Mouse (Mus musculus): ENCODE measurements around the gene Tsc1. TPM values are rescaled to one million over a fixed set of nuclear protein-coding genes. Genes with fewer than 3 reads are reported as not detected.

The Tsc1 gene
- polyA plus RNA-seq (2015; fragmentation: Nextera tagmentation; extraction: Ambion mirVana): 31.7 and 32.4 TPM in 2 replicates

DNA sequence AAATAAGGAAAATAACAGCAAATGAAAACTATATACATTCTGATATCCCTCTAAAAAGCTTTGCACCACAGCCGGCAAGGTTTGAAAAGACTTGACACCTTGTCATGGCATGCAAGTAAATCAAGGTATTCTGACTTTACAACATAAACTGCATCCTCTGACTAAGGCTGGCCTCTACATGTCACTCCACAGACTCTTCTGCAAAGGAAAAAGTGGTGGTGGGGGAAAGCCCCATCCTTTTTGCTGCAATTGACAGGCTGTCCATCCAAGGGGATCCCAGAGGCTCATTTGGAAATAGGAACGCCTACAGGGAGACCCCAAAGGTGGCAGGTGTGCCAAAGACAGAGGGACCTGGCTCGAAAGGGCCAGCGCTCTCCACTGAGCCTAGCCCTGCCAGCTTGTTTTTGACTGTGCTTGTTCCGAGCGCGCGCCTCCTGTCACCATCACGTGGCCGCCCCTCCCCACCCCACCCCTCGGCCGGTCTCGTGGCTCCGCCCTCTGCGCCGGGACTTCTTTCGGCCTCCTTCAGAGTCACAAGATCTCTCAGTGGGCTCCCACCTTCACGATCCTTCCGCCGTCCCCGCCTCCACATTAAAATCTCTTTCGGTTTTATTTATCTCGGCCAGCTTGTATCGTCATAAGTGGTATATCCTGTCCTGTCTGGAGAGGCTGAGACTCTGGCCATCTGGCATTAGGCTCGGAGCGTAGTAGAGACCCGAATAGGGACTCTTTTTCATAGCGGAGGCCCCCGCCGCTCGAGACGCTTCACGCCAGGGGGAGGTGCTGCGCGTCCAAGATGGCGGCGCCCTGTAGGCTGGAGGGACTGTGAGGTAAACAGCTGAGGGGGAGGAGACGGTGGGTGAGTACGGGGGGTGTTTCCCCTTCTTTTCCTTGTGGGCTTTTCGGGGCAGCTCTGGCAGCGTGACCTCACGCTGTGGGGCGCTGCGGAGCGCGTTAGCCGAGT lies at the start of gene Tsc1:
Gene Tsc1, plus strand, starts transcription at position 768 of the 964 bp plus-strand sequence.
- Histone ChIP-seq H3K4me1 (replicated peaks) (peaks cover 35% of the 10 kb centered on the region), H3K4me2 (peak within 1 kb of the TSS; percentile 83), H3K9ac (peak within 1 kb of the TSS; percentile 91), H3K27ac (replicated peaks) (peak within 1 kb of the TSS; percentile 95), H3K27me3 (no peaks in the 10 kb centered on the region), H3K36me3 (no peaks in the 10 kb centered on the region), H3K9me3 (no peaks in the 10 kb centered on the region), H3K4me3 (peak within 1 kb of the TSS; percentile 92)
- ATAC-seq (ENCODE audit: low FRiP score, low read depth): peak; percentile 94
- 2% methylated on average over 45 of the region's 47 CpGs for WGBS

DNA sequence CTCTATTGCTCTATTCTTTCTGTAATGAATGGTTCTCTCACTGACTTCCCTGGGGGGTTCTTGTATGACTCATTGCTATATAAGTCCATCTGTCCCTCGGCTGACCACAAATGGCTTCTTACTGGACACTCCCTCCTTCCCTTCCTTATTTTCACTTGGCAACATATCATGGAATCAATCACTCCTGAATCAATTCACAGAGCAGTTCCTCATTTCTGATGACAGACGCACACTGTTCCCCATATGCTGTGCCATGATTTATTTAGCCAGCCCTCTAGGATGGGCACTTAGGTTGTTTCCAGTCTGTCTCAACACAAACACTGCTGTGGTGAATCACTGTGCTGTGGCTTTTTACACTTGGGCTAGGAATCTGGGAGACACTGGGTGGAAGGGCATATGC lies 49.5 kb upstream of the Tsc1 start:
- no peak overlapping the region for H3K4me2 ChIP-seq
- H3K4me3 ChIP-seq: no peak overlapping the region
- ATAC-seq (ENCODE audit: low FRiP score, low read depth): no peak
- no peaks in the 10 kb centered on the region for H3K36me3 ChIP-seq
- peaks cover 3% of the 10 kb centered on the region; the same call in 1 of the 2 replicates for H3K27me3 ChIP-seq
- H3K9ac ChIP-seq: no peak overlapping the region
- 65% methylated on average over 2 of the region's 2 CpGs for WGBS
- H3K9me3 ChIP-seq: no peaks in the 10 kb centered on the region
- no peaks in the 10 kb centered on the region for H3K4me1 ChIP-seq (replicated peaks)
- no peak overlapping the region for H3K27ac ChIP-seq (replicated peaks)

DNA sequence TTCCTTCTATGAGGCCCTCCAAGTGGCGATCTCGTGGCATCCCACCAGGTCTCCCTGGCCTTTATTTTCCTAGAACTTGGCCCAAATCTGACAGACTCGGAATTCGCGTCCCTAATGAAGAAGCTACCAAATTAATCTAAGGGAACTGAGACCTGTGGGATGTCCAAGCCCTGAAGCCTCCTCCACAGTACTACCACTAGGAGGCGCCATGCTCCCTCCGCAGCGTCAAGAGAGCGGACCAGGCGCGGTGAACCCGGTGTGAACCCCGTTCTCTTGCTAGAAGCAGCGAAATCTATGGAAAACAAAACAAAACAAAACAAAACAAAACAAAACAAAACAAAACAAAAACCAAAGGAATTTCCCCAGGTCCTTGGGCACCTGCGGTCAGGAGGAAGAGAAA lies 48.2 kb upstream of the Tsc1 start:
- no peak overlapping the region for H3K4me2 ChIP-seq
- H3K4me1 ChIP-seq (replicated peaks): no peaks in the 10 kb centered on the region
- no peaks in the 10 kb centered on the region for H3K36me3 ChIP-seq
- H3K27me3 ChIP-seq: peaks cover 3% of the 10 kb centered on the region; the same call in 1 of the 2 replicates
- no peak for ATAC-seq (ENCODE audit: low FRiP score, low read depth)
- H3K9me3 ChIP-seq: no peaks in the 10 kb centered on the region
- WGBS: 9% methylated on average over 15 of the region's 15 CpGs
- H3K4me3 ChIP-seq: no peak overlapping the region
- H3K27ac ChIP-seq (replicated peaks): no peak overlapping the region
- no peak overlapping the region for H3K9ac ChIP-seq

DNA sequence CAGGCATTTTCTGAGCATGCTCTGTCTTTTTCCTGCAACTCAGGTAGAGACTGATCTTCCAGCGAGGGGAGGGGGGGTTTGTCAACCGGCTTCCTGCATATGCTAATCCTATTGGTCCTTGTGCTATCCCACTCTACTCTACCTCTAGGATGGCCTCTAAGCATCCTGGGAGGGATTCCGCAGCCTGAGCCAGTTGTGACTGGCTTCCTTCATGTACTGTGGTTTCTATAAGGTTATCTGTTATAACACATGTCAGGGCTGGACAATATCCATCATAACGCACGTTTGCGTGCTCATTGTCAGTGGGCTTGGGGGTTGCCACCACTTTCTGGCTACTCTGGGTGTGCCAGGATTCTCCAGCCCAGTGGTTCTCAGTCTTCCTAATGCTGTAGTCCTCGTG lies 45.0 kb upstream of the Tsc1 start:
- ATAC-seq (ENCODE audit: low FRiP score, low read depth): no peak
- no peak overlapping the region for H3K4me3 ChIP-seq
- H3K27me3 ChIP-seq: peaks cover 3% of the 10 kb centered on the region; the same call in 1 of the 2 replicates
- H3K27ac ChIP-seq (replicated peaks): no peak overlapping the region
- H3K36me3 ChIP-seq: no peaks in the 10 kb centered on the region
- 87% methylated on average over 7 of the region's 7 CpGs for WGBS
- H3K4me1 ChIP-seq (replicated peaks): no peaks in the 10 kb centered on the region; the same call in 1 of the 2 replicates
- no peak overlapping the region for H3K9ac ChIP-seq
- H3K4me2 ChIP-seq: no peak overlapping the region
- no peaks in the 10 kb centered on the region for H3K9me3 ChIP-seq

DNA sequence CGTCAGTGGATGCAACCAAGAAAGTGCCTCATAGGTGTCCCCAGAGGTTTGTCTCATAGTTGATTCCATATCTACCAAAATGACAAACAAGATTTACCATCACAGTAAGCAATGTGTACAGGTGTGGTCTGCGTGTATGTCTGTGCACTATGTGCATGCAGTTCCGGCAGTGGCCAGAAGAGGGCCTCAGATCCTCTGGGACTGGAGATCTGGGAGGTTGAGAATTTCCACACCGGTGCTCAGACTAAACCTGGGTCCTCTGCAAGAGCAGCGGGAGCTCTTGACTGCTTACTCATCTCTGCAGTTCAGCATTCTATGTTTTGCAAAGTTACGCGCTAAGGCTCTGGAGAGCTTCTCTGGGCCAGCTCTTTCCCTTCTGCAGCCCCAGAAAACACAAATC lies 44.0 kb upstream of the Tsc1 start:
- no peaks in the 10 kb centered on the region for H3K9me3 ChIP-seq
- WGBS: 92% methylated on average over 7 of the region's 7 CpGs
- H3K27ac ChIP-seq (replicated peaks): no peak overlapping the region
- H3K9ac ChIP-seq: no peak overlapping the region
- no peak for ATAC-seq (ENCODE audit: low FRiP score, low read depth)
- H3K36me3 ChIP-seq: no peaks in the 10 kb centered on the region
- H3K4me2 ChIP-seq: no peak overlapping the region
- no peak overlapping the region for H3K4me3 ChIP-seq
- H3K4me1 ChIP-seq (replicated peaks): no peaks in the 10 kb centered on the region; the same call in 1 of the 2 replicates
- peaks cover 3% of the 10 kb centered on the region; the same call in 1 of the 2 replicates for H3K27me3 ChIP-seq

DNA sequence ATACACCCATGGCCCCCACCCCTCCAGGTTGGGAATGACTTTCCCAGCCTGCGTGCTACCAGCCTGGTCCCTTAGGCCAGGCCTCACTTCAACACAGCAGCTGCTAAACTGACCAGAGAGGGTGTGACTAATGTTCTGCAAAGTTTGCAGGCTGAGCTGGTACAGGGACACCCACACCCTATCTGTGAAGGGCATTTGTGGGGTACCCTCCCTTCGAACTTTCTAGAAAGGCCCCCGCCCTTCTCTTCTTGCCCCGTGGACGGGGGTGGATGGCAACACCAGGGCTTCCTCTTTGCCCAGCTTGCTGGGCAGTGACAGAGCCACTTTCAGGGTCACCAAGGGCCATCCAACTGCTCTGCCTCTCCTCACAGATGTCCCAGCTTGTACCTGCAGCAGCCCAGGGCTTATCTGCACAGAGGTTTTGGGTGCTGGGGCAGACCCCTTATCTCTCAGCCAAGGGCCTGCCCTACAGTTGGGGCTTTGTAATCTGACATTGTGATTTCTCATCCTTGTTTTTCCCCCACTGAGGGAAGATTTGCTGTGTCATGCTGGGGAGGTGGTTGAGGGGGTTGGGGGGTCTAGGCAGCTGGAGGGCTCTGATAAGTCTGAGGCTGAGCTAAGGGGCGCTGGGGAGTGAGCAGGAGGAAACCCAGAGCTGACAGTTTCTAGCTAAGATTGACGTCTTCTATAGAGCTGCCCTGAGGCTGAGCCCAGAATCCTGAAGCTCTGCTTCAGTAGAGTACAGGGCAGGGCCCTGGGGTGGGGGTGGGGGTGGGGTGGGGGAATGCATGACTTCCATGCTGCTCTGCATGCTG lies 43.1 kb upstream of the Tsc1 start:
- Histone ChIP-seq H3K27ac (replicated peaks) (no peak overlapping the region), H3K36me3 (no peaks in the 10 kb centered on the region), H3K9ac (no peak overlapping the region), H3K9me3 (no peaks in the 10 kb centered on the region), H3K27me3 (no peaks in the 10 kb centered on the region; the same call in 1 of the 2 replicates), H3K4me1 (replicated peaks) (no peaks in the 10 kb centered on the region; the same call in 1 of the 2 replicates), H3K4me3 (no peak overlapping the region), H3K4me2 (no peak overlapping the region)
- ATAC-seq (ENCODE audit: low FRiP score, low read depth): peak; percentile 48; the same call in 1 of the 2 replicates
- 68% methylated on average over 7 of the region's 7 CpGs for WGBS

DNA sequence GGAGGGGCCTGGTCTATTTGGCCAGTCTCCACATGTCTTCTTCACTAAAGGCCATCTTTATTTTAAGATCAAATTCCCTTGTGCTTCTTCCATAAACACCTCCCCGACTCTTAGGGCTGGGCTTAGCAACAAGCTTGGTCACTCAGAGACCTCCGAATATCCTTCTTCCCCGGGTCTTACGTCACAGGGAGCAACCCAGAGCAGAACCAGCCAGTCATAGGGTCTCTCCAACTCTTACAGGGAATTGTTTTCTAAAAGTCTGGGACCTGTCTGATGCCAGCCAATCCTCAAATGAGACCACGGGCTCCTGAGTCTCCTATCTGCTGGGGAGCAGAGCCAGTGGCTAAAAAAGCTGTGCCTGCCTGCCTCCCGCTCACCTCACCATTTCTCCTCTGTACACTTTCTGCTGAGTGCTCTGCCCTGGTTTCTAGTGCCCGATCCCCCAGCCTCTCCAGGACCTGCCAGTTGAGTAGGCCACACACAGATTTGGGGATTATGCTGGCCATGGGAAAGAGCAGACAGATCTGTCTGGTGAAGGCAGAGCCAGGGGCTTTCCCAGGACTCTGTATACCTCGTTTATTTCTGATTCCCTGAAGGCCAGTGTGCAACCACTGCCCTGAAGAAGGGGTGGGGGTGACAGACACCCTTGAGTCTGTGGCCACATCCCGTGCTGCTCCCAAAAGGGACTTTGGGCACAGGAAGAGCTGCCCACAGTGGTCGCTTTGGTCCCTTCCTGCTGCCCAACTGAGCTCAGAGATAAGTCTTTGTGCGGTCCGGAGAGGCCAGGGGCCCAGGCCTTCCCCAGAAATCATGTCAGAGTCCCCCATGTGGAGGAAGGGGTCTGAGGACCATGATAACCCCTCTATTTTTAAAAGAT lies 42.1 kb upstream of the Tsc1 start:
- H3K9me3 ChIP-seq: no peaks in the 10 kb centered on the region
- H3K4me3 ChIP-seq: no peak overlapping the region
- no peak for ATAC-seq (ENCODE audit: low FRiP score, low read depth)
- H3K36me3 ChIP-seq: no peaks in the 10 kb centered on the region
- H3K4me1 ChIP-seq (replicated peaks): no peaks in the 10 kb centered on the region; the same call in 1 of the 2 replicates
- H3K27ac ChIP-seq (replicated peaks): no peak overlapping the region
- H3K9ac ChIP-seq: no peak overlapping the region
- no peaks in the 10 kb centered on the region for H3K27me3 ChIP-seq
- 71% methylated on average over 12 of the region's 12 CpGs for WGBS
- no peak overlapping the region for H3K4me2 ChIP-seq

DNA sequence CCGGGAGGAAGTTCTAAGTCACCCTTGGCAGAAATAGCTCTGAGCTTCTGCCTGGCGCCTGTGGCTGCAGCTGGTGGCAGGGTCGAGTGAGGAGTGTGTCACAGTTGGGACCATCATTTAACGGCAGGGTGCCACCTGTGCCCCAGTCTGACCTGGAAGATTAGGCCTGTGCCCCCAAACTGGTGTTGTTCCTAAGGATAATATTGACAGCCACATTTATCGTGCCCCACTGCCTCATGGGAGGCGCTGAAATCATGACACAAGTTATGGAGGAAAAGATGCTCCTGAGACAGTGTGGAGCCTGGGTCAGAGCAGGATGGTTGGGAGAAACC lies 41.5 kb upstream of the Tsc1 start:
- Histone ChIP-seq H3K27ac (replicated peaks) (no peak overlapping the region), H3K9ac (no peak overlapping the region), H3K4me2 (no peak overlapping the region), H3K27me3 (no peaks in the 10 kb centered on the region), H3K4me1 (replicated peaks) (no peaks in the 10 kb centered on the region; the same call in 1 of the 2 replicates), H3K36me3 (no peaks in the 10 kb centered on the region), H3K4me3 (no peak overlapping the region), H3K9me3 (no peaks in the 10 kb centered on the region)
- no peak for ATAC-seq (ENCODE audit: low FRiP score, low read depth)
- WGBS: 77% methylated on average over 6 of the region's 6 CpGs

DNA sequence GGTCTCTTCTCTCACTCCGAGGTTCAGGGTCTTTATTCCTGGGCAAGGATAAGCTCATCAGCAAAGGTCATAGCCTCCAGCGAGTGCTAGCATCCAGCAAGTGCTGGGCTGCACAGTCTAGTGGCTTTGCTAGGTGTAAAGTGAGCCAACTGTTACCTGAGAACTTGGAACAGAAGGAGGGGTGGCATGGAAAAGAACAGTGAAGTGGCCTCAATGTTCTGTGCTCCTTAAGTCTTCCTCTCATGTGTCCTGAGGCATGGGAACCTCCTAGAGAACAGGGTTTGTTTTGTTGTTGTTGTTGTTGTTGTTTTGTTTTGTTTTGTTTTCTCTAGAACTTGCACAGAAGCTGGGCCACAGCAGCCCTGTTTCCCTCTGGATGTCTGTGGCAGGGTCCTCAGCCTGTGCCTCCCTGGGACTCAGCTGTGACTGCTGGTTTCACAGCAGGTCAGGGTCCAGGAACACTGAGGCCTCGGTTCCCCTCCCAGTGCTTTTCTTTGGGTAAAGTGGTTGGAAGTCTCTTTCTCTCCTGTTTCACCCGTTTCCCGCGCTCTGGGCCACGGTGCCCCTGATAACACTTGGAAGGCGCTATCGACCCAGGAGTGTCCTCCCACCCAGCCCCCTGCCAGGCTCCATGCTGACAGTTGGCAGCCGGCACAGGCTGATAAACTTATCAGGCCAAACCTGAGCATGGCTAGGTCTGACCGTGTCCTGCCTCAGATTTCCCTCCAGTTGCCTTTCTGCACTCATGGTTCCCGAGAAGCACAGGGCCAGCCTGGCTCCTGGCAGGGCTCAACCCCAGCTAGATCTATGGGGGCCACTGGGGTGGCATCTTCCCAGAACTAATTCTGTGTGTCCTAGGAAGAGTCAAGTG lies 39.1 kb upstream of the Tsc1 start:
- WGBS: 62% methylated on average over 12 of the region's 12 CpGs

DNA sequence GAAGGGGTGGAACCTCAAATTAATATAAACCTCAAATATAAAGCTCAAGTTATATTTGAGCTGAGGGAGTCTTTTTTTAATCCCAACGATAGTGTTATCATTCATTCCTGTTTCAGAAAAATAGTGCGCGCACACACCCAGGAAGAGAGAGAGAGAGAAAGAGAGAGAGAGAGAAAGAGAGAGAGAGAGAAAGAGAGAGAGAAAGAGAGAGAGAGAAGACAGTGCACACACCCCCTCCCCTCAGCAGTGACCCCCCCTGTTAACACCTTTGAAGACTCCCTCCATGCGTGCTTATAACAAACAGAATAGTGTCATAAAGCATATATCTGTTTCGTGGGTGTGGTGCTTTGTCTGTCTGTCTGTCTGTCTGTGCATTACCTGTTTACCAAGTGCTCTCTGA lies 37.5 kb upstream of the Tsc1 start:
- no peaks in the 10 kb centered on the region for H3K36me3 ChIP-seq
- H3K27ac ChIP-seq (replicated peaks): no peak overlapping the region
- no peak overlapping the region for H3K4me3 ChIP-seq
- no peak overlapping the region for H3K9ac ChIP-seq
- no peak overlapping the region for H3K4me2 ChIP-seq
- WGBS: 94% methylated on average over 5 of the region's 5 CpGs
- ATAC-seq (ENCODE audit: low FRiP score, low read depth): no peak
- no peaks in the 10 kb centered on the region; the same call in 1 of the 2 replicates for H3K4me1 ChIP-seq (replicated peaks)
- H3K9me3 ChIP-seq: no peaks in the 10 kb centered on the region
- H3K27me3 ChIP-seq: no peaks in the 10 kb centered on the region

More for the DNA sequence above, 39.1 kb upstream of the Tsc1 start:
- Histone ChIP-seq H3K9me3 (no peaks in the 10 kb centered on the region), H3K4me2 (no peak overlapping the region), H3K27me3 (no peaks in the 10 kb centered on the region), H3K4me1 (replicated peaks) (no peaks in the 10 kb centered on the region; the same call in 1 of the 2 replicates), H3K4me3 (no peak overlapping the region), H3K27ac (replicated peaks) (no peak overlapping the region), H3K36me3 (no peaks in the 10 kb centered on the region), H3K9ac (no peak overlapping the region)
- ATAC-seq (ENCODE audit: low FRiP score, low read depth): no peak

All from hindbrain, embryonic 15.5 days (tissue).